Comparison of ENCODE assay signal across 29 mouse cellular contexts in the genomic region with DNA sequence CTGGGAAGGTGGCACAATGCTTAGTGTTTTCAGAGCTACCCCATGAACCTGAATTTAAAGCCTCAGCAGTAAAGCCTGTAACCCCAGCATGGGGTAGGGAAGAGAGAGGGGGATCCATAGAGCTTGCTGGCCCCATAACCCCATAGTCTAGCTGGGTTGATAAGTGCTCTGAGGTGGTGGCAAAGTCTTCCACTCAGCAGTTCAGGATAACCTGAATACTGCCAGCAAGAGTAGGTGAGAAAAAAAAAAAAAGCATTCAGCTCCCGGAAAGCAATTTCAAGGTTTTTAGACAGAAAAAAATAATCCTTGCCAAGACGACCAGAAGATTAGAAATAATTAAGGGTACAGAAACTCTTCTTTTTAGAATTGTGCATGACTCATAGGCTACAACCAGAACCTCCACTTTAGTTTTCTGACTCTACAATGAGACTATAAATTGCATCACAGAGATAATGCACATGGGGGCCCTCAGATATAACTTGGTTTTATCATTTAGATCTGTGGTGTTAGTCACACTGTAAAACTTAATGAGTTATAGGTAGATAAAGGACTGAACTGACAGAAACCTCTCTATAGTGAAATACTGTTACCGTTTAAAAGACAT. TPM values are rescaled to one million over a fixed set of nuclear protein-coding genes. Genes with fewer than 3 reads are reported as not detected.
DNase-seq lines count a peak whose midpoint lies in the region; ATAC-seq and TF ChIP-seq lines count a peak whose summit lies in the region.
"Had no signal": no experiment of that assay in that cellular context is flagged by ENCODE, and none has a peak within 500 bp of the region (broad histone marks: within the 10 kb centered on the region; RNA-seq: fewer than 3 reads in every experiment).

No protein-coding gene starts in this region.

- TF ChIP-seq CTCF in cortical plate, adult 2 months (IDR thresholded peaks at IDR 0.05; ENCODE audit: extremely low read depth, insufficient read depth, low read length) = no peak

- H3ac ChIP-seq in myocyte (ENCODE audit: control insufficient read depth, insufficient read length) = no peak overlapping the region

- peaks cover 100% of the 10 kb centered on the region for H3K79me2 ChIP-seq in myocyte (ENCODE audit: control insufficient read depth, insufficient read depth)

- WGBS in lung, embryonic 15.5 days = 57% methylated on average over 3 of the region's 3 CpGs
- 60% methylated on average over 3 of the region's 3 CpGs for WGBS in midbrain, embryonic 15.5 days

- no peak overlapping the region for H3K4me2 ChIP-seq in lung, embryonic 15.5 days
- H3K4me2 ChIP-seq in myocyte (ENCODE audit: low read depth) = peak overlapping the region; percentile 67
- no peak overlapping the region for H3K4me2 ChIP-seq in midbrain, embryonic 15.5 days
- H3K4me2 ChIP-seq: embryonic facial prominence, embryonic 15.5 days; forebrain, embryonic 13.5 days; midbrain, embryonic 12.5 days had no signal

- no peak for TF ChIP-seq POLR2A in cortical plate, adult 2 months (IDR thresholded peaks at IDR 0.05; ENCODE audit: extremely low read depth, insufficient read depth, low read length)
- no peak for TF ChIP-seq POLR2A in myocyte (IDR thresholded peaks at IDR 0.05; ENCODE audit: insufficient read length, low read depth)

- H3K4me1 ChIP-seq in lung, embryonic 15.5 days = peaks cover 25% of the 10 kb centered on the region
- H3K4me1 ChIP-seq in cortical plate, adult 2 months (ENCODE audit: control insufficient read depth, insufficient read depth, low read length) = peaks cover 10% of the 10 kb centered on the region; the same call in 1 of the 2 replicates
- H3K4me1 ChIP-seq in midbrain, embryonic 15.5 days = peaks cover 4% of the 10 kb centered on the region; the same call in 1 of the 2 replicates
- H3K4me1 ChIP-seq: embryonic facial prominence, embryonic 10.5 days; embryonic facial prominence, embryonic 15.5 days; forebrain, embryonic 13.5 days; megakaryocyte, embryonic 14.5 days; midbrain, embryonic 12.5 days had no signal

- H3K9me3 ChIP-seq in lung, embryonic 15.5 days = no peaks in the 10 kb centered on the region
- H3K9me3 ChIP-seq in midbrain, embryonic 15.5 days = no peaks in the 10 kb centered on the region
- H3K9me3 ChIP-seq: embryonic facial prominence, embryonic 10.5 days; embryonic facial prominence, embryonic 15.5 days; forebrain, embryonic 13.5 days; megakaryocyte, embryonic 14.5 days; midbrain, embryonic 12.5 days had no signal

- 0 out of 2 replicates have a peak overlapping the region, but pooled peaks have one; percentile 6 for H3K27ac ChIP-seq in lung, embryonic 15.5 days
- peak overlapping the region; percentile 95 for H3K27ac ChIP-seq in cortical plate, adult 2 months (ENCODE audit: insufficient read depth, low read length)
- no peak overlapping the region for H3K27ac ChIP-seq in midbrain, embryonic 15.5 days
- H3K27ac ChIP-seq: embryonic facial prominence, embryonic 10.5 days; embryonic facial prominence, embryonic 15.5 days; forebrain, embryonic 13.5 days; heart, adult 2 months; liver, embryonic 14.5 days; midbrain, embryonic 12.5 days had no signal

- DNase-seq in frontal cortex, postnatal 25 days (ENCODE audit: low spot score in 2 of 2) = no peak
- no peak for DNase-seq in lung, postnatal 36 days
- no peak for DNase-seq in adrenal gland, postnatal 14 days
- DNase-seq: adrenal gland, postnatal 36 days; cerebellum, adult 2 months; cerebellum, postnatal 14 days; heart, adult 2 months; heart, postnatal 14 days; kidney, adult 9 months; kidney, postnatal 10 days; left cerebral cortex, postnatal 4 days; lung, adult 2 months; lung, postnatal 4 days; right cerebral cortex, postnatal 4 days had no signal

- H3K27me3 ChIP-seq in lung, embryonic 15.5 days = no peaks in the 10 kb centered on the region
- no peaks in the 10 kb centered on the region for H3K27me3 ChIP-seq in myocyte (ENCODE audit: control insufficient read depth, insufficient read depth, insufficient read length)
- H3K27me3 ChIP-seq in midbrain, embryonic 15.5 days (replicated peaks) = no peaks in the 10 kb centered on the region
- H3K27me3 ChIP-seq: embryonic facial prominence, embryonic 15.5 days; forebrain, embryonic 13.5 days; megakaryocyte, embryonic 14.5 days; midbrain, embryonic 12.5 days had no signal

- ATAC-seq in frontal cortex, adult (ENCODE audit: low TSS enrichment) = peak; percentile 66
- no peak for ATAC-seq in lung, embryonic 15.5 days (ENCODE audit: borderline replicate concordance, extremely low read depth, low FRiP score, low TSS enrichment)
- no peak for ATAC-seq in midbrain, embryonic 15.5 days (replicated peaks)
- ATAC-seq: forebrain, embryonic 13.5 days; hindbrain, embryonic 16.5 days had no signal

- no peak overlapping the region for H3K9ac ChIP-seq in lung, embryonic 15.5 days
- no peak overlapping the region for H3K9ac ChIP-seq in midbrain, embryonic 15.5 days
- H3K9ac ChIP-seq: embryonic facial prominence, embryonic 15.5 days; forebrain, embryonic 13.5 days; liver, embryonic 14.5 days; midbrain, embryonic 12.5 days had no signal

- no peaks in the 10 kb centered on the region for H3K36me3 ChIP-seq in lung, embryonic 15.5 days
- no peaks in the 10 kb centered on the region for H3K36me3 ChIP-seq in myocyte (ENCODE audit: control insufficient read depth, insufficient read depth)
- H3K36me3 ChIP-seq in midbrain, embryonic 15.5 days (replicated peaks) = no peaks in the 10 kb centered on the region
- H3K36me3 ChIP-seq: embryonic facial prominence, embryonic 10.5 days; embryonic facial prominence, embryonic 15.5 days; midbrain, embryonic 12.5 days had no signal

- no peak overlapping the region for H3K4me3 ChIP-seq in lung, embryonic 15.5 days
- no peak overlapping the region for H3K4me3 ChIP-seq in cortical plate, adult 2 months (ENCODE audit: insufficient read depth, low read length)
- H3K4me3 ChIP-seq in myocyte = no peak overlapping the region
- H3K4me3 ChIP-seq in midbrain, embryonic 15.5 days = no peak overlapping the region
- H3K4me3 ChIP-seq: embryonic facial prominence, embryonic 10.5 days; embryonic facial prominence, embryonic 15.5 days; forebrain, embryonic 13.5 days; heart, adult 2 months; megakaryocyte, embryonic 14.5 days; midbrain, embryonic 12.5 days had no signal

TF ChIP-seq in myocyte, 11 proteins besides CTCF, POLR2A, EP300 and RAD21:
- TF ChIP-seq CEBPB (IDR thresholded peaks at IDR 0.05; ENCODE audit: insufficient read depth, poor library complexity, severe bottlenecking) (peak; percentile 40; the same call in 1 of the 2 replicates), TCF3 (IDR thresholded peaks at IDR 0.05; ENCODE audit: insufficient read length, low read depth) (no peak)

RNA-seq across cellular contexts. Expression of gene Lurap1l, which starts 8.2 kb away (rescaled TPM):
- 28.2 and 28.5 TPM in 2 replicates for polyA plus RNA-seq in lung, embryonic 15.5 days (2015; fragmentation: Nextera tagmentation; extraction: Ambion mirVana)
- polyA plus RNA-seq in cortical plate, adult 2 months (2012; rRNA removed) = 8.8 and 9.8 TPM in 2 replicates
- 15.9 TPM for polyA plus RNA-seq in myocyte (2012; fragmentation: generic; extraction: Trizol)
- 6.9 and 8.2 TPM in 2 replicates for total RNA-seq in adrenal gland, postnatal 14 days (2021)
- polyA plus RNA-seq in midbrain, embryonic 15.5 days (2015; fragmentation: Nextera tagmentation; extraction: Ambion mirVana) = 9.0 and 9.2 TPM in 2 replicates
- total RNA-seq: MEL; monocyte, adult 5-6 weeks; neutrophil, adult 5-6 weeks had no signal
